Mouse (Mus musculus) embryonic facial prominence, embryonic 11.5 days (tissue): Measurements from ENCODE around the gene Ptprc. TPM values are rescaled to one million over a fixed set of nuclear protein-coding genes. Genes with fewer than 3 reads are reported as not detected.
A peak's percentile ranks its signal among the peaks of the same experiment; 100 is the strongest.

Source experiments
- ATAC-seq: fragments of 200-750 bp; cut with Nextera tagmentation; replicated peaks from 2 replicates; pipeline ENCODE4 v1.8.0; 2017; ENCODE audit warnings: low read depth; ENCODE audit not compliant: insufficient number of reproducible peaks, low FRiP score, low TSS enrichment
- DNase-seq: peaks from one replicate; pipeline ENCODE4 v3.0.0-alpha.2; 2015; ENCODE audit warnings: low spot score
- H3K27ac ChIP-seq: fragments of 300-500 bp; sonication (generic); replicated peaks from 2 replicates; pipeline ENCODE4 v1.5.1; 2014; ENCODE audit warnings: mild to moderate bottlenecking, low read depth, low read length, control low read depth
- H3K27me3 ChIP-seq: fragments of 300-500 bp; sonication (generic); 2 replicates; pipeline ENCODE4 v1.6.1; 2014; ENCODE audit warnings: mild to moderate bottlenecking, low read length, moderate library complexity, mixed read lengths; ENCODE audit not compliant: control insufficient read depth, insufficient read depth
- H3K36me3 ChIP-seq: fragments of 300-500 bp; sonication (generic); replicated peaks from 2 replicates; pipeline ENCODE4 v1.6.1; 2014; ENCODE audit warnings: low read depth, mild to moderate bottlenecking, low read length, moderate library complexity, mixed read lengths; ENCODE audit not compliant: control insufficient read depth, insufficient read depth
- H3K4me1 ChIP-seq: fragments of 300-500 bp; sonication (generic); 2 replicates; pipeline ENCODE4 v1.6.1; 2014; ENCODE audit warnings: low read length, mixed read lengths; ENCODE audit not compliant: control insufficient read depth, insufficient read depth
- H3K4me2 ChIP-seq: fragments of 300-500 bp; sonication (generic); 2 replicates; pipeline ENCODE4 v1.6.1; 2014; ENCODE audit warnings: low read depth, mild to moderate bottlenecking, control low read depth, low read length, moderate library complexity
- H3K4me3 ChIP-seq: fragments of 300-500 bp; sonication (generic); 2 replicates; pipeline ENCODE4 v1.5.1; 2014; ENCODE audit warnings: low read depth, low read length, control low read depth
- H3K9ac ChIP-seq: fragments of 300-500 bp; sonication (generic); replicated peaks from 2 replicates; pipeline ENCODE4 v1.6.1; 2014; ENCODE audit warnings: mild to moderate bottlenecking, control low read depth, low read length
- H3K9me3 ChIP-seq: fragments of 300-500 bp; sonication (generic); replicated peaks from 2 replicates; pipeline ENCODE4 v1.6.1; 2016; ENCODE audit warnings: mild to moderate bottlenecking, low read length, inconsistent platforms, mixed read lengths; ENCODE audit not compliant: control insufficient read depth
- WGBS: fragments of 180-500 bp; shearing (Covaris S2); extraction: QIAGEN DNeasy Blood & Tissue Kit; methylation state at CpG from one replicate; pipeline ENCODE4 v1.1.7; 2014; 5-methylcytosine and 5-hydroxymethylcytosine counted together
- polyA plus RNA-seq: library from polyadenylated mRNA; unstranded; fragments of >200 nt; fragmentation: Nextera tagmentation; extraction: Ambion mirVana; gene quantifications from 2 replicates; pipeline ENCODE4 v1.2.1, GENCODE M21; 2014

Gene Ptprc
- polyA plus RNA-seq, 1 experiment from 2014 or later: 1.3 TPM

GRCm38 (mm10) chr1:138145148-138145547 lies 30.4 kb downstream of the Ptprc start:
- DNase-seq: no peak
- Histone ChIP-seq H3K4me2 (no peak overlapping the region), H3K9me3 (no peaks in the 10 kb centered on the region), H3K36me3 (no peaks in the 10 kb centered on the region), H3K9ac (no peak overlapping the region), H3K4me1 (no peaks in the 10 kb centered on the region), H3K27me3 (no peaks in the 10 kb centered on the region), H3K27ac (no peak overlapping the region), H3K4me3 (no peak overlapping the region)
- ATAC-seq: no peak
- 77% methylated on average over 3 of the region's 3 CpGs for WGBS

GRCm38 (mm10) chr1:138144365-138144764 lies 31.1 kb downstream of the Ptprc start:
- no peaks in the 10 kb centered on the region for H3K9me3 ChIP-seq
- no peaks in the 10 kb centered on the region for H3K27me3 ChIP-seq
- no peak overlapping the region for H3K4me2 ChIP-seq
- no peaks in the 10 kb centered on the region for H3K36me3 ChIP-seq
- DNase-seq (no peak), ATAC-seq (no peak)
- no peak overlapping the region for H3K27ac ChIP-seq
- no peak overlapping the region for H3K4me3 ChIP-seq
- H3K9ac ChIP-seq: no peak overlapping the region
- no peaks in the 10 kb centered on the region for H3K4me1 ChIP-seq
- 91% methylated on average over 5 of the region's 5 CpGs for WGBS

GRCm38 (mm10) chr1:138140769-138141168 lies 34.7 kb downstream of the Ptprc start:
- DNase-seq (no peak), ATAC-seq (no peak)
- Histone ChIP-seq H3K9ac (no peak overlapping the region), H3K4me1 (no peaks in the 10 kb centered on the region), H3K27ac (no peak overlapping the region), H3K9me3 (no peaks in the 10 kb centered on the region), H3K27me3 (no peaks in the 10 kb centered on the region), H3K4me3 (no peak overlapping the region), H3K36me3 (no peaks in the 10 kb centered on the region), H3K4me2 (no peak overlapping the region)
- WGBS: 85% methylated on average over 4 of the region's 4 CpGs

GRCm38 (mm10) chr1:138137696-138138095 lies 37.8 kb downstream of the Ptprc start:
- Histone ChIP-seq H3K9me3 (no peaks in the 10 kb centered on the region), H3K4me3 (no peak overlapping the region), H3K9ac (no peak overlapping the region), H3K4me1 (no peaks in the 10 kb centered on the region), H3K27me3 (no peaks in the 10 kb centered on the region), H3K4me2 (no peak overlapping the region), H3K36me3 (no peaks in the 10 kb centered on the region), H3K27ac (no peak overlapping the region)
- ATAC-seq (no peak), DNase-seq (no peak)
- 90% methylated on average over 4 of the region's 4 CpGs for WGBS

- no peaks in the 10 kb centered on the region for H3K9me3 ChIP-seq
- no peak overlapping the region for H3K4me3 ChIP-seq
- WGBS: 94% methylated on average over 6 of the region's 6 CpGs
- no peak for DNase-seq
- no peaks in the 10 kb centered on the region for H3K27me3 ChIP-seq
- no peak overlapping the region for H3K4me2 ChIP-seq
- H3K36me3 ChIP-seq: no peaks in the 10 kb centered on the region
- ATAC-seq: no peak
- H3K9ac ChIP-seq: no peak overlapping the region
- H3K4me1 ChIP-seq: no peaks in the 10 kb centered on the region
- H3K27ac ChIP-seq: no peak overlapping the region
Observed at GRCm38 (mm10) chr1:138137024-138137577, 38.4 kb downstream of the Ptprc start.

- 46% methylated on average over 17 of the region's 17 CpGs for WGBS
- ATAC-seq (no peak), DNase-seq (peak; percentile 49)
- H3K36me3 ChIP-seq: no peaks in the 10 kb centered on the region
- H3K27ac ChIP-seq: no peak overlapping the region
- no peak overlapping the region for H3K4me2 ChIP-seq
- no peaks in the 10 kb centered on the region for H3K9me3 ChIP-seq
- no peak overlapping the region for H3K4me3 ChIP-seq
- no peaks in the 10 kb centered on the region for H3K27me3 ChIP-seq
- H3K9ac ChIP-seq: no peak overlapping the region
- H3K4me1 ChIP-seq: no peaks in the 10 kb centered on the region
Observed at GRCm38 (mm10) chr1:138136373-138136779, 39.1 kb downstream of the Ptprc start.

GRCm38 (mm10) chr1:138135637-138136372 lies 39.7 kb downstream of the Ptprc start:
- Histone ChIP-seq H3K4me2 (no peak overlapping the region), H3K27ac (no peak overlapping the region), H3K36me3 (no peaks in the 10 kb centered on the region), H3K27me3 (no peaks in the 10 kb centered on the region), H3K9me3 (no peaks in the 10 kb centered on the region), H3K4me1 (no peaks in the 10 kb centered on the region), H3K9ac (no peak overlapping the region), H3K4me3 (no peak overlapping the region)
- no peak for DNase-seq
- ATAC-seq: no peak
- WGBS: 67% methylated on average over 9 of the region's 9 CpGs

- Histone ChIP-seq H3K27me3 (no peaks in the 10 kb centered on the region), H3K27ac (no peak overlapping the region), H3K9ac (no peak overlapping the region), H3K4me2 (no peak overlapping the region), H3K36me3 (no peaks in the 10 kb centered on the region), H3K9me3 (no peaks in the 10 kb centered on the region), H3K4me1 (no peaks in the 10 kb centered on the region), H3K4me3 (no peak overlapping the region)
- DNase-seq: no peak
- ATAC-seq: no peak
Observed at GRCm38 (mm10) chr1:138135117-138135516, 40.4 kb downstream of the Ptprc start.
